Mouse (Mus musculus): ENCODE results near the gene Mrpl19. TPM values are rescaled to one million over a fixed set of nuclear protein-coding genes. Genes with fewer than 3 reads are reported as not detected.
A peak's percentile ranks its signal among the peaks of the same experiment; 100 is the strongest.

Gene Mrpl19
- polyA plus RNA-seq, 1 experiment: 20.1 TPM

DNA sequence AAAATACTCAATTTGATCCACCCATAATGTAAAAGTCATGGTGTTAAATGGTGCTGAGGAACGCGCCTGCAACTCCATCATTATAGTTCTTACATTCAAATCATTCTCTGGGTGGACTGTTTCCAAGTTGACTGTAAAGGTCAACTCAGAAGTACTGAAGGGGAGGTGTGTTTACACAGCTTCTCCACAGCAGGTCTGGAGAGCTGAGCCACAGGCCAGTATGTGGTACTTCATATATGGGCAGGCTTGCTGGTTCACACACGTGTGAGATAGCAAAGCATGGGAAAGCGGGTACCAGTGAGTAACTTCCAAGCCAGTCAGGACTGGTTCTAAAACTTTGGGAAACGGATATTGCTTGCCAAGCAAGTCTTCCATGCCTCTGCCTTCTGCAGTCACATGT is 10.6 kb downstream of the Mrpl19 start:
- H3K36me3 ChIP-seq (ENCODE audit: control insufficient read depth, insufficient read depth): peaks cover 80% of the 10 kb centered on the region
- no peaks in the 10 kb centered on the region for H3K27me3 ChIP-seq (ENCODE audit: control insufficient read depth, insufficient read depth, insufficient read length)
- no peak overlapping the region for H3K4me3 ChIP-seq (ENCODE audit: insufficient read depth, poor library complexity, severe bottlenecking)

DNA sequence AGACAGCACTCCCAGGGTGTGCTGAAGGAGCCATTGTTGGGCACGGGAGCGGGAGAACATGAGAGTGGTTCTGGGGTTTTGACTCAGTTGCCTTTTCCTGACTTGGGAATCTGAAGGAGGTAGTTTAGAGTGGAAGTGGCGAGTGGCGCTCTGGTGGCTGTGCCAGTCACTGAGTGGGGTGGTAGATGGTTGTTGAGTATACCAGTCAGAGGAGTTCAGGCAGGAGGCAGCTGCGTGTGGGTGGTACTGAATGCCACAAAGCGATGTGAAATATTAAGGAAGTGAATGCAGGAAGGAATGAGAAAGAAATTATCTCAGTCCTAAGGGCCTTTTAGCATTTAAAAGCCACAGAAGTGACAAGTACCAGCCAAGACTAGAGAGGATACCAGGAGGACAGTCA is 18.9 kb downstream of the Mrpl19 start:
- peaks cover 80% of the 10 kb centered on the region for H3K36me3 ChIP-seq (ENCODE audit: control insufficient read depth, insufficient read depth)

More for the DNA sequence above, 10.6 kb downstream of the Mrpl19 start:
- Histone ChIP-seq H3K79me3 (ENCODE audit: low read depth) (no peaks in the 10 kb centered on the region), H3ac (ENCODE audit: control insufficient read depth, insufficient read length, low read depth) (no peak overlapping the region), H3K79me2 (ENCODE audit: control insufficient read depth, insufficient read depth) (no peaks in the 10 kb centered on the region)
- TF ChIP-seq CTCF (IDR thresholded peaks at IDR 0.05; ENCODE audit: control insufficient read depth, insufficient read depth, insufficient read length): no peak

DNA sequence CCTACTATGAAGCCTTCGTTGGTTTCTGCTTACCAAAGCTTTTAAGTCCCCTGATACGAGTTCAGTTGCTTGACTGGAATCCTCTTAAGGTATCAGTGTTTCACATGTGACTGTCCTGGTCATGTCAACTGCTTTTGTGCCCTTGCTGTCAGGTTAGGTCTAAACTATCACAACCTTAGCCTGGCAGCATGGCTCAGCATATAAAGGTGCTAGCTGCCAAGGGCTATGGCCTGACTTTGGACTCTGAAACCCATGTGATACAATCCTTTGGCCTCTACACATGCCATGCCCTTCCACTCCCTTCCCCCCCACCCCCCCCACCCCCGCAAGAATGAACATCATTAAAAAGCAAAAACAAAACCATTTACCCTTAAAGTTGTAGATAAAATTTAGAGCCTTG is 21.3 kb downstream of the Mrpl19 start:
- no peak overlapping the region for H3K4me3 ChIP-seq (ENCODE audit: insufficient read depth, poor library complexity, severe bottlenecking)
- H3K27me3 ChIP-seq (ENCODE audit: control insufficient read depth, insufficient read depth, insufficient read length): no peaks in the 10 kb centered on the region
- H3ac ChIP-seq (ENCODE audit: control insufficient read depth, insufficient read length, low read depth): no peak overlapping the region
- no peaks in the 10 kb centered on the region for H3K79me2 ChIP-seq (ENCODE audit: control insufficient read depth, insufficient read depth)
- H3K79me3 ChIP-seq (ENCODE audit: low read depth): no peaks in the 10 kb centered on the region
- H3K36me3 ChIP-seq (ENCODE audit: control insufficient read depth, insufficient read depth): peaks cover 84% of the 10 kb centered on the region
- no peak for TF ChIP-seq FOSL1 (IDR thresholded peaks at IDR 0.05; ENCODE audit: insufficient read depth, low read length, poor library complexity, severe bottlenecking)
- no peak for TF ChIP-seq USF1 (IDR thresholded peaks at IDR 0.05; ENCODE audit: low read depth)
- no peak for TF ChIP-seq MYOG (IDR thresholded peaks at IDR 0.05; ENCODE audit: control insufficient read depth, extremely low read depth, insufficient read length)
- TF ChIP-seq MYOD1 (IDR thresholded peaks at IDR 0.05; ENCODE audit: control insufficient read depth, insufficient read length, low read depth): no peak
- TF ChIP-seq CEBPB (IDR thresholded peaks at IDR 0.05; ENCODE audit: low read depth): no peak
- TF ChIP-seq CTCF (IDR thresholded peaks at IDR 0.05; ENCODE audit: control insufficient read depth, insufficient read depth, insufficient read length): no peak
- no peak for TF ChIP-seq MAX (IDR thresholded peaks at IDR 0.05)

More for the DNA sequence above, 18.9 kb downstream of the Mrpl19 start:
- no peak overlapping the region for H3ac ChIP-seq (ENCODE audit: control insufficient read depth, insufficient read length, low read depth)
- no peaks in the 10 kb centered on the region for H3K79me2 ChIP-seq (ENCODE audit: control insufficient read depth, insufficient read depth)
- H3K4me3 ChIP-seq (ENCODE audit: insufficient read depth, poor library complexity, severe bottlenecking): no peak overlapping the region
- no peak for TF ChIP-seq MAX (IDR thresholded peaks at IDR 0.05)
- no peak for TF ChIP-seq CEBPB (IDR thresholded peaks at IDR 0.05; ENCODE audit: low read depth)
- TF ChIP-seq CTCF (IDR thresholded peaks at IDR 0.05; ENCODE audit: control insufficient read depth, insufficient read depth, insufficient read length): no peak
- TF ChIP-seq MYOG (IDR thresholded peaks at IDR 0.05; ENCODE audit: control insufficient read depth, extremely low read depth, insufficient read length): no peak
- no peak for TF ChIP-seq FOSL1 (IDR thresholded peaks at IDR 0.05; ENCODE audit: insufficient read depth, low read length, poor library complexity, severe bottlenecking)
- TF ChIP-seq USF1 (IDR thresholded peaks at IDR 0.05; ENCODE audit: low read depth): no peak
- no peak for TF ChIP-seq MYOD1 (IDR thresholded peaks at IDR 0.05; ENCODE audit: control insufficient read depth, insufficient read length, low read depth)
- no peaks in the 10 kb centered on the region for H3K27me3 ChIP-seq (ENCODE audit: control insufficient read depth, insufficient read depth, insufficient read length)
- no peaks in the 10 kb centered on the region for H3K79me3 ChIP-seq (ENCODE audit: low read depth)

DNA sequence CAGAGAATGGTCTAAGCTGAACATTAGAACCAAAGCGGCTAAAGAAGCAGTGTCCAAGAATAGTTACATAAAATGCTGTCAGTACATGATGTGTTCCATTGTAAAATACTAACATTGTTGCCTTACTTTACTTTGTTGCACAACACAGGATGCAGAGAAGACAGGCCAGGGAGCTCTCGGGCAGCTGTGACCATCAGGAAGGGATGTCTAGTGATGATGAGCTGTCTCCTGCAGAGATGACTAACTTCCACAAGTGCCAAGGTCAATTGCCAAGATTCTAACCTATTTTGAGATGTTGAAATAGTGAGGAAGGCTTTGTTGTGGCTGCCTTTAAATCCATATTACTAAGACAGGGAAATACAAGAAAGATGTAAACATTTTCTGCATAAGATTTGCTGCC is 22.5 kb downstream of the Mrpl19 start:
- Histone ChIP-seq H3K27me3 (ENCODE audit: control insufficient read depth, insufficient read depth, insufficient read length) (no peaks in the 10 kb centered on the region), H3ac (ENCODE audit: control insufficient read depth, insufficient read length, low read depth) (no peak overlapping the region), H3K79me3 (ENCODE audit: low read depth) (no peaks in the 10 kb centered on the region), H3K79me2 (ENCODE audit: control insufficient read depth, insufficient read depth) (no peaks in the 10 kb centered on the region), H3K36me3 (ENCODE audit: control insufficient read depth, insufficient read depth) (peaks cover 84% of the 10 kb centered on the region), H3K4me3 (ENCODE audit: insufficient read depth, poor library complexity, severe bottlenecking) (no peak overlapping the region)
- TF ChIP-seq CEBPB (IDR thresholded peaks at IDR 0.05; ENCODE audit: low read depth) (peak; percentile 73), CTCF (IDR thresholded peaks at IDR 0.05; ENCODE audit: control insufficient read depth, insufficient read depth, insufficient read length) (no peak)

DNA sequence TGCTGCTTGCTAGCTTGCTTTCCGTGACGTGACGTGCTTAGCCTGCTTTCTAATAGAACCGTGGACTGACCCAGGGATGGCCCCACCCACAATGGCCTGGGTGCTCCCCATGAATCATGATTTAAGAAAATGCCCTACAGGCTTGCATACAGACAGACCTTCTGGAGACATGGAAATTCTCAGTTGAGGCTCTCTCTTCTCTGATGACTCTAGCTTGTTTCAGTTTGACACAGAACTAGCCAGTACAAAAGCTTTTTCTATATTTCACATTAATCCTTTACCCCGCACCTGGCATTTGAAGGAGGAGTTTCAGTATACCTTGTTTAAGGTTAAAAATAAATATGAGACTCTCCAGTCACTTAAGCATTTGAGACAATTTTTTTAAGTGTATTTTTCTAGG is 24.0 kb downstream of the Mrpl19 start:
- Histone ChIP-seq H3K27me3 (ENCODE audit: control insufficient read depth, insufficient read depth, insufficient read length) (no peaks in the 10 kb centered on the region), H3K36me3 (ENCODE audit: control insufficient read depth, insufficient read depth) (peaks cover 92% of the 10 kb centered on the region), H3ac (ENCODE audit: control insufficient read depth, insufficient read length, low read depth) (no peak overlapping the region), H3K79me2 (ENCODE audit: control insufficient read depth, insufficient read depth) (no peaks in the 10 kb centered on the region), H3K79me3 (ENCODE audit: low read depth) (no peaks in the 10 kb centered on the region), H3K4me3 (ENCODE audit: insufficient read depth, poor library complexity, severe bottlenecking) (no peak overlapping the region)
- TF ChIP-seq CTCF (IDR thresholded peaks at IDR 0.05; ENCODE audit: control insufficient read depth, insufficient read depth, insufficient read length) (no peak), FOSL1 (IDR thresholded peaks at IDR 0.05; ENCODE audit: insufficient read depth, low read length, poor library complexity, severe bottlenecking) (no peak), MYOD1 (IDR thresholded peaks at IDR 0.05; ENCODE audit: control insufficient read depth, insufficient read length, low read depth) (no peak), USF1 (IDR thresholded peaks at IDR 0.05; ENCODE audit: low read depth) (no peak), CEBPB (IDR thresholded peaks at IDR 0.05; ENCODE audit: low read depth) (no peak), MAX (IDR thresholded peaks at IDR 0.05) (no peak), MYOG (IDR thresholded peaks at IDR 0.05; ENCODE audit: control insufficient read depth, extremely low read depth, insufficient read length) (no peak)

DNA sequence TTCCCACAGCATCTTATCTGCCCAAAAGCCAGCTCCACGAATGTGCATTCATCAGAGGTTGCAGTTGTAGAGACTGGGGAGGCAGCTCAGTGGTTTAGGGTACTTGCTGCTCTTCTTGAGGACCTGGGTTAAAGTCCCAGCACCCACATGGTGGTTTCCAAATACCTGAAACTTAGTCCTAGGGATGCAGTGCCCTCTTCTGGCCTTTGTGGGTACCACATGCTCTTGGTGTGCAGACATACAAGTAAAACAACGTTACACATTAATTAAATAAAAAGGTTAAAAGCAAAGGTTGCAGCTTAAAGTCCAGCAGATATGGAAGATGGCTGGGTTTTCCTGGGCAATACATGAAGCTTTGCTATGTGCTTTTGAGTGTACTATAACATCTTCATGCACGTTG is 32.5 kb downstream of the Mrpl19 start:
- Histone ChIP-seq H3K27me3 (ENCODE audit: control insufficient read depth, insufficient read depth, insufficient read length) (no peaks in the 10 kb centered on the region), H3K79me3 (ENCODE audit: low read depth) (no peaks in the 10 kb centered on the region), H3K79me2 (ENCODE audit: control insufficient read depth, insufficient read depth) (no peaks in the 10 kb centered on the region), H3K36me3 (ENCODE audit: control insufficient read depth, insufficient read depth) (peaks cover 72% of the 10 kb centered on the region), H3ac (ENCODE audit: control insufficient read depth, insufficient read length, low read depth) (no peak overlapping the region), H3K4me3 (ENCODE audit: insufficient read depth, poor library complexity, severe bottlenecking) (no peak overlapping the region)
- TF ChIP-seq MYOG (IDR thresholded peaks at IDR 0.05; ENCODE audit: control insufficient read depth, extremely low read depth, insufficient read length) (no peak), CTCF (IDR thresholded peaks at IDR 0.05; ENCODE audit: control insufficient read depth, insufficient read depth, insufficient read length) (no peak), USF1 (IDR thresholded peaks at IDR 0.05; ENCODE audit: low read depth) (no peak), CEBPB (IDR thresholded peaks at IDR 0.05; ENCODE audit: low read depth) (no peak), FOSL1 (IDR thresholded peaks at IDR 0.05; ENCODE audit: insufficient read depth, low read length, poor library complexity, severe bottlenecking) (no peak)

Data from C2C12 (cell line).